Mouse (Mus musculus): ENCODE measurements around the gene Ap2b1. TPM values are rescaled to one million over a fixed set of nuclear protein-coding genes. Genes with fewer than 3 reads are reported as not detected.
A peak's percentile ranks its signal among the peaks of the same experiment; 100 is the strongest.
"Not testable (repeated sequence)": the region's sequence is repeated elsewhere in the genome, so short reads cannot be mapped to it uniquely, and the experiment has no call there.

Ap2b1 gene
- 252 and 263 TPM in 2 replicates for polyA plus RNA-seq (2012; rRNA removed)

- peak within 1 kb of the TSS; percentile 98 for H3K27ac ChIP-seq (ENCODE audit: control insufficient read depth, insufficient read depth, low read depth, low read length)
- H3K27me3 ChIP-seq (ENCODE audit: control insufficient read depth, insufficient read depth, low read length): no peaks in the 10 kb centered on the region
- peak within 1 kb of the TSS; percentile 99 for H3K4me3 ChIP-seq (ENCODE audit: control insufficient read depth, low read depth, low read length)
- H3K4me1 ChIP-seq (ENCODE audit: control insufficient read depth, insufficient read depth, low read length): peaks cover 3% of the 10 kb centered on the region; the same call in 1 of the 2 replicates
- H3K36me3 ChIP-seq (ENCODE audit: control insufficient read depth, insufficient read depth, low read length): 0 out of 2 replicates have a peak, but pooled peaks cover 2% of the 10 kb centered on the region
- TF ChIP-seq CTCF (IDR thresholded peaks at IDR 0.05; ENCODE audit: control insufficient read depth, insufficient read depth, insufficient replicate concordance, low read depth, low read length) (no peak), POLR2A (IDR thresholded peaks at IDR 0.05; ENCODE audit: control insufficient read depth, low read depth, low read length) (peak; percentile 93)
Measured at GRCm38 (mm10) chr11:83298225-83299195, at the start of gene Ap2b1. TSS of gene Ap2b1 (plus strand) at chr11:83299024.

- H3K36me3 ChIP-seq (ENCODE audit: control insufficient read depth, insufficient read depth, low read length); H3K27ac ChIP-seq (ENCODE audit: control insufficient read depth, insufficient read depth, low read depth, low read length): not testable (repeated sequence)
Measured at GRCm38 (mm10) chr11:83257211-83257610, 41.6 kb upstream of the Ap2b1 start.

GRCm38 (mm10) chr11:83262673-83263072, 36.2 kb upstream of the Ap2b1 start:
- Histone ChIP-seq H3K36me3 (ENCODE audit: control insufficient read depth, insufficient read depth, low read length) (no peaks in the 10 kb centered on the region), H3K4me1 (ENCODE audit: control insufficient read depth, insufficient read depth, low read length) (no peaks in the 10 kb centered on the region), H3K27ac (ENCODE audit: control insufficient read depth, insufficient read depth, low read depth, low read length) (no peak overlapping the region), H3K4me3 (ENCODE audit: control insufficient read depth, low read depth, low read length) (no peak overlapping the region), H3K27me3 (ENCODE audit: control insufficient read depth, insufficient read depth, low read length) (no peaks in the 10 kb centered on the region)
- no peak for TF ChIP-seq POLR2A (IDR thresholded peaks at IDR 0.05; ENCODE audit: control insufficient read depth, low read depth, low read length)
- TF ChIP-seq CTCF (IDR thresholded peaks at IDR 0.05; ENCODE audit: control insufficient read depth, insufficient read depth, insufficient replicate concordance, low read depth, low read length): no peak

More at GRCm38 (mm10) chr11:83257211-83257610, 41.6 kb upstream of the Ap2b1 start:
- H3K4me1 ChIP-seq (ENCODE audit: control insufficient read depth, insufficient read depth, low read length); H3K4me3 ChIP-seq (ENCODE audit: control insufficient read depth, low read depth, low read length); H3K27me3 ChIP-seq (ENCODE audit: control insufficient read depth, insufficient read depth, low read length): not testable (repeated sequence)

DNA sequence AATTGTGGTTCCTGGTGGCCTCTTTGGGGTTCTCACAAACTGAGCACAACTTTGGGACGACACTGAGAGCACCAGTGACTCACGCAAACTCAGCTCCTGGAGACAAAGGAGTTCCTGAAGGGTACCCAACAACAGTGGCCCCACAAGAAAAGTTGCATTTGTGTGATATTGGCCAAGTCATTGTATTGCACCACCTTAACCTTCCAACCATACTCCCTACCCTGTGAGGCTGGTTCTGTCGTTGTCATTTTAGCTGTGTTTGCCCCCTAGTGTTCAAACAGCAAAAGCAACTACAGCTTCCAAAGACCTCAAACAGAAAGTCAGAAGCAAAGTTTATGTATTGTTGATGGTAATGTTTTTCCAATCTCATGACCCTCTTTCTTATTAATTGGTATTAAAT, 35.7 kb upstream of the Ap2b1 start:
- Histone ChIP-seq H3K27ac (ENCODE audit: control insufficient read depth, insufficient read depth, low read depth, low read length) (no peak overlapping the region), H3K27me3 (ENCODE audit: control insufficient read depth, insufficient read depth, low read length) (no peaks in the 10 kb centered on the region), H3K4me3 (ENCODE audit: control insufficient read depth, low read depth, low read length) (no peak overlapping the region), H3K4me1 (ENCODE audit: control insufficient read depth, insufficient read depth, low read length) (no peaks in the 10 kb centered on the region), H3K36me3 (ENCODE audit: control insufficient read depth, insufficient read depth, low read length) (no peaks in the 10 kb centered on the region)
- TF ChIP-seq CTCF (IDR thresholded peaks at IDR 0.05; ENCODE audit: control insufficient read depth, insufficient read depth, insufficient replicate concordance, low read depth, low read length): no peak
- no peak for TF ChIP-seq POLR2A (IDR thresholded peaks at IDR 0.05; ENCODE audit: control insufficient read depth, low read depth, low read length)

- Histone ChIP-seq H3K4me1 (ENCODE audit: control insufficient read depth, insufficient read depth, low read length) (no peaks in the 10 kb centered on the region), H3K36me3 (ENCODE audit: control insufficient read depth, insufficient read depth, low read length) (no peaks in the 10 kb centered on the region), H3K27me3 (ENCODE audit: control insufficient read depth, insufficient read depth, low read length) (no peaks in the 10 kb centered on the region), H3K4me3 (ENCODE audit: control insufficient read depth, low read depth, low read length) (peak overlapping the region; percentile 87), H3K27ac (ENCODE audit: control insufficient read depth, insufficient read depth, low read depth, low read length) (peak overlapping the region; percentile 93)
- TF ChIP-seq CTCF (IDR thresholded peaks at IDR 0.05; ENCODE audit: control insufficient read depth, insufficient read depth, insufficient replicate concordance, low read depth, low read length): no peak
- no peak for TF ChIP-seq POLR2A (IDR thresholded peaks at IDR 0.05; ENCODE audit: control insufficient read depth, low read depth, low read length)
Measured at GRCm38 (mm10) chr11:83270842-83271150, 28.0 kb upstream of the Ap2b1 start.

GRCm38 (mm10) chr11:83271151-83271950, 27.5 kb upstream of the Ap2b1 start:
- H3K4me1 ChIP-seq (ENCODE audit: control insufficient read depth, insufficient read depth, low read length): no peaks in the 10 kb centered on the region

More at GRCm38 (mm10) chr11:83271151-83271950, 27.5 kb upstream of the Ap2b1 start:
- H3K27me3 ChIP-seq (ENCODE audit: control insufficient read depth, insufficient read depth, low read length): no peaks in the 10 kb centered on the region
- no peaks in the 10 kb centered on the region for H3K36me3 ChIP-seq (ENCODE audit: control insufficient read depth, insufficient read depth, low read length)
- H3K4me3 ChIP-seq (ENCODE audit: control insufficient read depth, low read depth, low read length): peak overlapping the region; percentile 87
- peak overlapping the region; percentile 93 for H3K27ac ChIP-seq (ENCODE audit: control insufficient read depth, insufficient read depth, low read depth, low read length)
- TF ChIP-seq POLR2A (IDR thresholded peaks at IDR 0.05; ENCODE audit: control insufficient read depth, low read depth, low read length) (no peak; the same call in 1 of the 2 replicates), CTCF (IDR thresholded peaks at IDR 0.05; ENCODE audit: control insufficient read depth, insufficient read depth, insufficient replicate concordance, low read depth, low read length) (no peak)
